Mouse (Mus musculus) 3T3-L1 (cell line): ENCODE measurements around the gene 1110059E24Rik.
"Not testable (repeated sequence)": the region's sequence is repeated elsewhere in the genome, so short reads cannot be mapped to it uniquely, and the experiment has no call there.

ENCODE experiments used
- DNase-seq: peaks from one replicate; pipeline ENCODE4 v3.0.0-alpha.2; 2015; ENCODE audit warnings: low read depth, low spot score

1110059E24Rik gene

DNA sequence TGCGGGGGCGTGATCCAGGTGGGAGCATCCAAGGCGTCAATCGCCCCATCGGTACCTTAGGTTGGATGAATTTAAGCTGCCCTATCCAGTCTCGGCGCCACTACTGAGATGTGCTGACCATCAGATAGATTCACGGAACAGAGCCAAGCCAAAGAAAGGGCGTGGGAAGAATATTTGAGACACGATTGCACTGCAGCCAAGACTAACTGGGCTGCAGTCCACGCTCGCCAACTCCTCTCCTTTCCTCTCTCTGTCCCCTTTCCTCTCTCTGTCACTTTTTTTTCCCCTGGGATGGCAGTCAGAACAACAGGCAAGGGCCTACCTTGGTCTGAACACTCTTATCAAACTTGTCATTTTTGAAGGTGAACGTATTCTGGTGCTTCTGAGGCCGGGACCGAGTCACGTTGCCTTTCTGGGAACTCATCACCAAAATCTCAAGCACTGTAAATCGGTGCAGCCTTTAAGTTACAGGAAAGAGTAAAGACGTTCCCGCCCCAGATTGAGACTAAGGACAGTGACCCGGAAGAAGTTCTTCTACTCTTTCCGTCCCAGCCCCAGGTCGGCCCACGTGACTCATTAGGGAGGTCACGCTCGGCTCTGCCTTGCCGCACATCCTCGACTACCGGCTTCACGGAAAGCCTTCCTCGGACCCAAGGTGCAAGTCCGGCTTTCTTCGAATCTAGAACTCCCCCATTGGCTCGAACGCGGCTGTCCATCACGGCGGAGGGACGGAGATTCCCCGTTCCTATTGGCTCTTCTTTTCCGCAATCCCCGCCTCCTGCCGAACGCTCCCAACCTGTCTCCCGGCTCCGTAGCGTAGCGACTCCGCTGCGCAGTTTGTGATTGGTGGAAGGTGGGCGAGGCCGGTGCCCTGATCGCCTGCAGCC, at the start of gene 1110059E24Rik:
1110059E24Rik (minus strand) TSS at position 692 of the 887 bp plus-strand sequence.
- DNase-seq, result peak; percentile 99

- DNase-seq, result no peak
Measured at GRCm38 (mm10) chr19:21680986-21681385, 28.2 kb upstream of the 1110059E24Rik start.

GRCm38 (mm10) chr19:21680091-21680490, 27.3 kb upstream of the 1110059E24Rik start:
- no peak for DNase-seq

DNA sequence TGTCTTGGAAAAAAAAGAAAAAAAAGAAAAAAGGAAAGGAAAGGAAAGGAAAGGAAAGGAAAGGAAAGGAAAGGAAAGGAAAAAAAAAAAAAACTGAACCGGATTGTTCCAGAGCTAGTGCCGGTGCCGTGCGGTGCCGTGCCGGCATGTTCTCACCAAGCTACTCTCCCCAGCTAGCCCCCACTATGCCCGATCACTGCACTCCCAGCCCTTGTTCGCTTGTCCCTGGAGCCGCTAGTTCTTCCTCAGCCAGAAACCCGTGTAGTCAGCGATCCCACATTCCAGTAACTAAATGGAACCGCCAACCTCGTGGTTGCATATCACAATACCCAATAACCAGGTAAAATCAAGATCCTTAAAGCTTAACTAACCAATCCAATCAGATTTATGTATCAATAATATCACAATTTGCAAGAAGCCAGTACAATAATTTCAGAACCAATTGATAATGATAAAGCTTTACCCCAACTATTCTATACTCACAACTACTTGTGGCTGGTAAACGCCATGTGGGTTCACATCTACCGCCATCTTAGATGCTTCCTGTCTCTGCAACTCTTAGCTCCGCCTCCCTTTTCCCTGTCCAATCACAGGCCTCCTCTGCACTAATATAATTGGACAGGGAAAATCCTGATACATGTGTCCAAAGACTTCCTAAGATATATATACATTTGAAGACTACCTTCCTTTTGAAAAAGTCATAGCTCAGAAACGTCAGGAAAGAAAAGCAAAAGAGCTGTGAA, 21.7 kb upstream of the 1110059E24Rik start:
- DNase-seq, result no peak

DNA sequence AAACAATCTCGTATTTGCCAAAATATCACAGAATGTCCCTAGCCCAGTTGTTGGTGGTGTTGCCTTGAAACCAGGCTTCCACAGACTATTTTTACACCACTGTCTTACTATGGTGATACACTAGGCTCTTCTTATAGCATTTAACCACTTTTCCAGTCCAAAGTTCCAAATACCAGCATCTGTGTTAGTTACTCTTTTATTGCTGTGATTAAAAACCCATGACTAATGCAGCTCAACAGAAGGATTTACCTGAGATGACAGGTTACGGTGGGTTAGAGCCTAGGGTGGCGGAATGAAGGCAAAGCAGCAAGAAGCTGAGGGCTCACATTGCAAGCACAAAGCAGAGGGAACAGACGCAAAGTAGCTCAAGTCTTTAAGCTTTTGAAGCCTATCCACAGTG, 16.9 kb upstream of the 1110059E24Rik start:
- no peak for DNase-seq

DNA sequence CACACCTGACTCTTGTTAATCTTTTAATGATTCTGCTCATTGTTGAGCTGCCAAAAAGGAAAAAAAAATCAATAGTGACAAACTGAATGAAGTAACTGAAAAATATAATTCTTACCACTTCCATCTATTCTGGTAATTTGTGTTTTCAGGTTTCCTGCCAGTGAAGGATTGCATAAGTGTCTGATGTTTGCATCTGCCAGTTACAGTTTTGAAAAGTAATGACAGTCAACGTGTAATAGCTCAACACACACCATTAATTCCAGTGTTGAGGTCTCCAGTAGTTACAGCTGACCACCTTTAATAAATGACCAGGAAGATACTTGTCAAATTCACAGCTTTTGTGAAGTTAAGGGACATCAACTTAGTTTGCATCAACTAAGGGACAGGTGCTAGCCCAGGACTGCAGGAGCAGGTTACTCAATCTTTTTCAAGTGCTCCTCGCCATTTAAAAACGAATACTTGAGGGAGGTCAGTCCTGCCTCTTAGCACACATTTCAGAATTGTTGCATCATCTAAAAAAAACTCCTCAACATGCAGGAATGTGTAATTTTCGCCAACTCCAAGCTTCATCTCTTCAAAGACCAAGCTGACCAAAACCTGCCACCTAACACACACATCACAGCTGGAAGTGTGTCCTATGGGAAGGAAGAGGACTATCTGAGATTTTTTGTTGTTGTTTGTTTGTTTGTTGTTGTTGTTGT, 11.1 kb upstream of the 1110059E24Rik start:
- DNase-seq, result peak; percentile 78

- no peak for DNase-seq
Measured at GRCm38 (mm10) chr19:21660734-21661133, 8.0 kb upstream of the 1110059E24Rik start.

GRCm38 (mm10) chr19:21654788-21655187, 2.0 kb upstream of the 1110059E24Rik start:
- no peak for DNase-seq

DNA sequence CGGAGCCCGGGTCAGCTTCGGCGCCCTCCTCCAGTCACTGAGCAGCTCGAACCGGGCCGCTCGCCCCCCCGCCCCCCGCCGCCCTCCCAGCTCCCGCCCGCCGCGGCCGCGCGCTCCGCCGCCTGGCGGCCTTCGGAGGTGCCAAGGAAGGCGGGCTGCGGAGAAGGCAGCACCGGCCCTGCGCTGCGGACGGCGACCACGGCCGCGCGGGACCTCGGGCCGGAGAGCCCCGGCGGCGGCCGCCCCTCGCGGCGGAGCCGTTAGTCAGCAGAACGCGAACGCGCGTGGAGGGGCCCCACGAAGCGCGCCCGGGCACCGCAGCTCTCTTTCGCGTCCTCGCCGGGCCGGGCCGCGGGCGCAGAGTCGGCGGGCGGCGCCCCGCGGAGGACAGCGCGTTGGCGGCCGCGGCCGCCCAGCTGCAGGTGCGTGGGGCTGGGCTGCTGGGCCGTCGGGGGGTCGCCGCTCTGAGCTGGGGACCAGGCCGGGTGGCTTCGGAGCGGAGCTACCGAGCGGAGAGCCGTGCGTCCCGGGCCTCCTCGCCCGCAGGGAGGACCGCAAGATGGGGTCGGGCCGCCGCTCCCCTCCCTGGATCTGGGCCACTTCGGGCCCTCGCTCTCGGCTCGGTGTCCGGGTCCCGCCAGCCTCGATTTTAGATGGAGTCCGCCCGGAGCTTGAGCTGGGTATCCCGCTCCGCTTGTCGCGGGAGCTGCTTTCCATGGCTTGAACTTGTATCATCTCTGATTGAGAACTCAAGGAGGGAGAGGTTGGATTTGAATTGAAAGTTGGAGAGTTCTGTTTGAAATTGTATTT, 601 bp upstream of the 1110059E24Rik start, which contains the start of gene Abhd17b:
Abhd17b (plus strand) TSS at position 14 of the 810 bp plus-strand sequence.
- DNase-seq, result peak; percentile 60

GRCm38 (mm10) chr19:21651664-21652063, 1.1 kb downstream of the 1110059E24Rik start:
- DNase-seq, result no peak

DNA sequence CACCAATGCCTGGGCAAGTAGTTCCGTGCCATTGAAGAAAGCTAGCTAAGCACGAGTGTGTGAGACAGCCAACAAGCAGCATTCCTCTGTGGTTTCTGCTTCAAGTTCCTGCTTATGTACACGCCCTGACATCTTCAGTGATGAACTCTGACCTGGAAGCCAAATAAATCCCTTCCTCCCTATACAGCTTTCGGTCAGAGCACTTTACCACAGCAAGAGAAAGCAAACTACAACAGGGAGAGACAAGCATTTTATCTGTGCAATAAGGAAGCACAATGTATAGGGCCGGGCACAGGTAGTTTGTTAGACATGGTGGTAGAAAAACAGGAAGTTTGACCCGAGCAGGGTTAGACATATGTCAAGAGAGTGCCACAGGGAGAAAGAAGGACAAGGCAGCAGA, 6.6 kb downstream of the 1110059E24Rik start:
- peak; percentile 19 for DNase-seq

- DNase-seq, result no peak
Measured at GRCm38 (mm10) chr19:21645301-21645700, 7.5 kb downstream of the 1110059E24Rik start.

DNA sequence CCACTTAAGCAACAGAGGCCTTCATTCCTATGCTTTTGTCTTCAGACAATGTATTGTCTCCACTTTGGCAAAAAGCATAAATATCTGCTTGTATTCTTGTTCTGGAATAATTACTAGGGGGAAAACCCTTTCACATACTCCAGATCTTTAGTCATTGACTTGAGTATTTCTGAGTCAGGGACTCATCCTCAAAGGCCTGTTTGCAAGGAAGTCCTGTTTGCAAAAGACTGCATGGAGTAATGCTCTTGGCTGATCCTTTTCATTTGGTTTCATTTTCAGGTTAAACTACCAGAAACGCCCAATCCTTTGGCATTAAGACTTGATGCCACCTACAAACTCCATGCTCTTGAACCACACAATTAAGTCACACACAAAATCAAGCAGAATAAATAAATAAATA, 8.8 kb downstream of the 1110059E24Rik start:
- peak; percentile 58 for DNase-seq

DNA sequence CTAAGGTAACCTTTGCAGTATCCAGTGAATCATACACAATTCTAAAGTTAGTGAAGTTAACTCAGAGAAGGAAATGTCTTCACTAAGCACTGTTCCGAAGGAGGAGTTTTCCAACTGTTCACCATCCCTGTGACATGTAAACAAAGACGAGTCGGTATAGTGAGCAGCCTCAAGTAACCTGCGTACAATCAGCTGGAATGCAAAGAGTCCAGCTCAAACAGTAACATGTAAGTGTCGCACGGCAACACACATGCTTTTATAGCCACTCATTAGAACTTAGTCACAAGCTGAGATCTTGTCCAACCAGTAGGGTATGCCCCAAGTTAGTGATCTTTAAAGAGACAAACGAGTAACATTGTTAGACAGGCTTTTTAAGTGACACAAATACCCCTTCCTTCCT, 15.1 kb downstream of the 1110059E24Rik start:
- DNase-seq, result no peak

DNA sequence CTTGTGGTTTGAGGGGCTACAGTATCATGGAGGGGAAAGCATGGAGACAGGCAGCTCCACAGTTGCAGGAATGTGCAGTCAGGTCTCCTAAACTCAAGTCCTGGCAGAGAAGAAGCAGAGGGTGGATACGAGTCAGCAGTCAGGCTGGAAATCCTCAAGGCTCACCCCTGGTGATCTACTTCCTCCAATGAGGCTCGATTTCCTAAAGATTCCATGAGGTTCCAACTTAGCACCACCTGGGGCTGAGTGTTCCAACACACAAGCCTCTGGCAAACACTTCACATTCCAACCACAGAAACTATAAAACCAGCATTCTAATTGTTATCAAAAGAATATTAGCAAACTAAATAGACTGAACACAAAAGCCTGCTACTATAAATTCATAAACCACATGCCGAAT, 15.9 kb downstream of the 1110059E24Rik start:
- peak; percentile 63 for DNase-seq

- DNase-seq, result no peak
Measured at GRCm38 (mm10) chr19:21635406-21635805, 17.4 kb downstream of the 1110059E24Rik start.

GRCm38 (mm10) chr19:21630656-21631331, 22.0 kb downstream of the 1110059E24Rik start:
- DNase-seq, result no peak

DNA sequence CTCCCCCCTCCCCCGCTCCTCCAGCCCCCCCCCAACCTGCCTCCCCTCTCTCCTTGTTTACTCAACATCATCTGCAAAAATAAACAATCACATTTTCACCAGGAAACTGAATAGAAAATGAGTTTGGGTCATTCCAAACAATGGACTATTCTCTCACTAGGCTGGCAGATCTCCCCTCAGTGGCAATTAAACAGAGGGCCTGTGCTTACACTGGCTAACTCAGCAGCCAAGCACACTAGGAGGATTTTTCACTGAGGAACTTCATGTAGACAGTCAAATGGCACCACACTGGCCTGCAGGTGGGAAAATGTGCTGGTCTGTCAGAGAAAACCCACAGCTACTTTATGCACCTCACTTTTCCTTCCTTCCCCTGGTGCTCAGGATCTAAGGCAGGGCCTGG, 23.3 kb downstream of the 1110059E24Rik start:
- DNase-seq, result no peak

DNA sequence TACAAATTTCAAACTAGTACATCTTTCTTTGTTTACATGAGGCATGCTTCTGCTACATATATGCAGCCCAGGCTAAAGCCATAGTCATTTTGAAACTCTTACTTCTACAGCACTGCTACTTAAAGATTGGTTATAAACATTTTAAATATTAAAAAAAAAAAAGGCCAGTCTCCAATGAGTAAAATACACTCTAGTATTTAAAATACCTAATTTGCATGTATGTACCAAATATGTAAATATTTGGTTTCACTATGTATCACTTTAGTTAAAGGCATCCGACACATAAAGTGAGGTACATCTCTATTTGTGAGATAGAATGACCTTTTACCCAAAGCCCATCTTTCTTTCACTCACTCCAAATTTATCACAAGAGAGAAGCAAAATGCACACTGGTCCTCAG, 23.7 kb downstream of the 1110059E24Rik start:
- no peak for DNase-seq

- DNase-seq, result not testable (repeated sequence)
Measured at GRCm38 (mm10) chr19:21628440-21628839, 24.3 kb downstream of the 1110059E24Rik start.
